Mouse (Mus musculus) embryonic facial prominence, embryonic 10.5 days (tissue): Measurements from ENCODE around the gene Cd59a. TPM values are rescaled to one million over a fixed set of nuclear protein-coding genes. Genes with fewer than 3 reads are reported as not detected.
"Not testable (repeated sequence)": the region's sequence is repeated elsewhere in the genome, so short reads cannot be mapped to it uniquely, and the experiment has no call there.

Source experiments
- DNase-seq: peaks from one replicate; pipeline ENCODE4 v3.0.0-alpha.2; 2017; ENCODE audit warnings: low spot score
- H3K27ac ChIP-seq: fragments of 300-500 bp; sonication (generic); replicated peaks from 2 replicates; pipeline ENCODE4 v1.5.1; 2016; ENCODE audit warnings: mild to moderate bottlenecking
- H3K27me3 ChIP-seq: fragments of 300-500 bp; sonication (generic); replicated peaks from 2 replicates; pipeline ENCODE4 v1.6.1; 2016; ENCODE audit warnings: low read depth, mild to moderate bottlenecking; ENCODE audit not compliant: poor library complexity, severe bottlenecking
- H3K36me3 ChIP-seq: fragments of 300-500 bp; sonication (generic); replicated peaks from 2 replicates; pipeline ENCODE4 v1.6.1; 2016; ENCODE audit warnings: mild to moderate bottlenecking, moderate library complexity
- H3K4me1 ChIP-seq: fragments of 300-500 bp; sonication (generic); 2 replicates; pipeline ENCODE4 v1.6.1; 2016
- H3K4me3 ChIP-seq: fragments of 300-500 bp; sonication (generic); 2 replicates; pipeline ENCODE4 v1.5.1; 2016; ENCODE audit warnings: mild to moderate bottlenecking, moderate library complexity
- H3K9me3 ChIP-seq: fragments of 300-500 bp; sonication (generic); 2 replicates; pipeline ENCODE4 v1.6.1; 2016; ENCODE audit warnings: mild to moderate bottlenecking
- WGBS: fragments of 180-500 bp; shearing (Covaris S2); methylation state at CpG from one replicate; pipeline ENCODE4 v1.1.7; 2016; 5-methylcytosine and 5-hydroxymethylcytosine counted together
- polyA plus RNA-seq: library from polyadenylated mRNA; unstranded; fragments of >200 nt; fragmentation: Nextera tagmentation; extraction: Ambion mirVana; gene quantifications from 2 replicates; pipeline ENCODE4 v1.2.1, GENCODE M21; 2016

Cd59a gene
- polyA plus RNA-seq, 1 experiment from 2014 or later: 22.4 TPM

DNA sequence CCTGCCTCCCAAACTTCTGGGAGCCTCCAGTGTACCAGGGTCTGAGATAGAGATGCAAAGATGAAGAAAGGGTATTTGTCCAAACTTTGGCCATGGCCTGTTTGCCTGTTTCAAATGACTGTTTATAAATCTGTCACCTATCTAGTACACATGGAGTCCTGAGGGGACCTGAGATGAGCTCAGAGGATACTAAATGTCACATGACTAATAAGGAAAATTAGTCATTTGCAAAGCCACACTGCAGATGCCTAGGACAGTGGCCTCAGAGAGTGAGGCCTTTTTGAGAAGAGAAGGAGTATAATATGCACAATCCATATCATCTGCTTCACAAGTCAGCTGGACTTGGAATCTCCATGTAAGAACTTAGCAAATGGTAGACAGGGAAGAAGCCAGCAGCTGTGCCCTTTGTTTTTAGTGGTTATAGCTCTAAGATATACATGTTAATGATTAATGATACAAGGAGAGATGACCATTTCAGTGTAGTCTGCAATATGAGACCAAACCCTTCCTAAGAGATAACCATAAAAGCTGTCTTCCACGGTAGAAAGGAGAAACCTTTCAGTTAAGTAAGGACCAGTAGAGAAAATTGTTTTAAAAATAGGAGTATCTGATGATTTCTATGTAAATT is 15.7 kb downstream of the Cd59a start:
- not testable (repeated sequence) for DNase-seq, H3K27me3 ChIP-seq

DNA sequence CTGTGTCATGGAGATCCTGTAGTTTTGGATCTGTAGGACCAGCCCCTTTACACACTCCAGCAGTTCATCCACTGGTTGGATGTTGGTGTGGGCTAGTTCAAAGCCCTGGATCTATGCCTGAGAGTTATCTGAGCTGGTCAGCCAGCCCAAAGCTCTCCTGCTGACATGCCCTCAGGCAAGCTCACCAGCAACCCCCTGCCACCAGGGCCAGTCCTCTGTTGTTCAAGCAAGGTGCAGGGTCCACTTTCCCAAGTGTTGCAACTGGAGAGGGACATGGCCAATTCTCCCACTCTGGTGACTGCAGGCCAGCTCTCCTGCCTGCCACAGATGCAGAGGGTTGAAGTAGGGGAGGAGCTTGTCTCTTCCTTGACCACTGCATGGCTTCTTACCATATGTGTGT is 18.0 kb downstream of the Cd59a start:
- not testable (repeated sequence) for H3K27me3 ChIP-seq, H3K4me1 ChIP-seq, H3K9me3 ChIP-seq, DNase-seq, H3K36me3 ChIP-seq, H3K27ac ChIP-seq, H3K4me3 ChIP-seq

More for the DNA sequence above, 15.7 kb downstream of the Cd59a start:
- WGBS: 83% methylated on average over 1 of the region's 1 CpGs
- not testable (repeated sequence) for H3K4me1 ChIP-seq, H3K9me3 ChIP-seq, H3K27ac ChIP-seq, H3K4me3 ChIP-seq, H3K36me3 ChIP-seq

DNA sequence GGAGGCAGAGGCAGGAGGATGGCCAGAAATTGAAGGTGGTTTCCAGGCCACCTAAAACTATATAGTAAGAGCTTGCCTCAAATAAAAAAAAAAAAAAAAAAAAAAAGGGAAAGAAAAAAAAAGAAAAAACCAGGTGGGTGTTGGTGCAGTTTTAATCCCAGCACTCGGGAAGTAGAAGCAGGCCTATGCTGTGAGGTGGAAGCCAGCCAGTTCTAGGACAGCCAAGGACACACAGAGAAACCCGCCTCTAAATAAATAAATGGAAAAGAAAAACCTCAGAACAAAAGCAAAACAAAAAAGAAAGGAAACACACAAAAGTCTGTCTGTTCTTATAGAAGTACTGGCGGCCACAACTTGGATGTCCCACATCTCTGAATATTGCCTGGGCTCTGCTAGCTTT is 19.3 kb downstream of the Cd59a start:
- H3K36me3 ChIP-seq: peaks cover 8% of the 10 kb centered on the region; the same call in 1 of the 2 replicates
- H3K4me1 ChIP-seq: no peaks in the 10 kb centered on the region; the same call in 1 of the 2 replicates
- no peak overlapping the region for H3K4me3 ChIP-seq
- 87% methylated on average over 3 of the region's 3 CpGs for WGBS
- H3K9me3 ChIP-seq: no peaks in the 10 kb centered on the region
- no peak overlapping the region for H3K27ac ChIP-seq
- no peaks in the 10 kb centered on the region for H3K27me3 ChIP-seq
- DNase-seq: no peak

DNA sequence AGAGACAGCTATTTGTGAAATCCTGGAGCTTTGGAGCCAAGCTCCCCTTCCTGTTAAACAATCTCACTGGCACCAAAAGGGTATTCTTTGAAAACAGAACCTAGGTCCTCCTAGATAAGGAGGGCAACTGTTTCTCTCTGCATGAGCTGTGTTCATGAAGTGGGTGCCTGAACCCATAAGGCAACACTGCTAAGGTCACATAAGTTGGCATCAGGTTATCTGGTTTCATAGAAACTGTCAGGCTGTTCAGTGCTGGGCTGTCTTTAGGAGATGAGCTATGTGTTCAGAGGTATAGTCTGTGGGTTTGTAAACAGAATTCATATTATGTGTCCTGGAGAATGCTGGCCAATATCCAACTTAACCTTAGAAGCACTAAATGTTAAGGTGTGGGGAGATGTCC is 21.6 kb downstream of the Cd59a start:
- not testable (repeated sequence) for DNase-seq, H3K4me3 ChIP-seq, H3K36me3 ChIP-seq, H3K27ac ChIP-seq, H3K9me3 ChIP-seq, H3K27me3 ChIP-seq, H3K4me1 ChIP-seq

DNA sequence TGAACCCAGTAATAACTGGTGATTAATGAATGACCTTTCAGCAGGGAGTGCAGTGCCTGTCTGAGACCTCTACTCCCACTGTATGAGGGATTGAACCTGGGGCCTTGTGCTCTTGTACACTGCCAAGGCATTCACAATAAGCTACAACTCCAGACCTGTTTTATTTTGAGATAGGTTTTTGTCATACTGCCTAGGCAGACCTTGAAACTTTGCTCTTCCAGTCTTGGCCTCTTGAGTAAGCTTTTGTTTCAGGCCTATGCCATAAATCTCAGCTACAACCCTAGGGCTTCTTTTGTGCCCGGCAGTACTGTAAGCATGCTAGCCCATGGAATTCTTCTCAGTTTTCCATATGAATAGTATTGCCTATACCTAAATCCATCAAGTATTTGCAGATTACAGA is 23.5 kb downstream of the Cd59a start:
- Histone ChIP-seq H3K27me3 (peaks cover 20% of the 10 kb centered on the region), H3K9me3 (no peaks in the 10 kb centered on the region), H3K4me1 (peaks cover 15% of the 10 kb centered on the region), H3K27ac (no peak overlapping the region), H3K36me3 (no peaks in the 10 kb centered on the region), H3K4me3 (no peak overlapping the region)
- DNase-seq: no peak
- WGBS: 88% methylated on average over 1 of the region's 1 CpGs

- DNase-seq: no peak
- WGBS: 50% methylated on average over 6 of the region's 6 CpGs
- H3K9me3 ChIP-seq: no peaks in the 10 kb centered on the region
Observed at GRCm38 (mm10) chr2:104120312-104120711, 24.7 kb downstream of the Cd59a start.

GRCm38 (mm10) chr2:104121681-104122504 is 26.3 kb downstream of the Cd59a start:
- H3K9me3 ChIP-seq: no peaks in the 10 kb centered on the region
- H3K4me3 ChIP-seq: peak overlapping the region; percentile 80
- no peak for DNase-seq
- H3K36me3 ChIP-seq: no peaks in the 10 kb centered on the region
- peaks cover 15% of the 10 kb centered on the region for H3K4me1 ChIP-seq
- peak overlapping the region; percentile 84 for H3K27ac ChIP-seq
- 79% methylated on average over 8 of the region's 8 CpGs for WGBS
- H3K27me3 ChIP-seq: peaks cover 43% of the 10 kb centered on the region

More at GRCm38 (mm10) chr2:104120312-104120711, 24.7 kb downstream of the Cd59a start:
- Histone ChIP-seq H3K27me3 (peaks cover 30% of the 10 kb centered on the region), H3K4me3 (no peak overlapping the region), H3K27ac (no peak overlapping the region), H3K4me1 (peaks cover 15% of the 10 kb centered on the region), H3K36me3 (no peaks in the 10 kb centered on the region)

- Histone ChIP-seq H3K4me1 (peaks cover 15% of the 10 kb centered on the region), H3K36me3 (no peaks in the 10 kb centered on the region), H3K4me3 (peak within 1 kb of the TSS; percentile 80), H3K27me3 (peaks cover 47% of the 10 kb centered on the region), H3K9me3 (no peaks in the 10 kb centered on the region), H3K27ac (peak within 1 kb of the TSS; percentile 84)
- whole genome bisulfite sequencing: under 1% methylated on average over 74 of the region's 74 CpGs
- DNase-seq: peak; percentile 94
Observed at GRCm38 (mm10) chr2:104122505-104123378, 27.1 kb downstream of the Cd59a start, which contains the start of gene A930018P22Rik. TSS of gene A930018P22Rik (plus strand) at chr2:104122769.

GRCm38 (mm10) chr2:104123540-104123939 is 27.9 kb downstream of the Cd59a start:
- Histone ChIP-seq H3K36me3 (no peaks in the 10 kb centered on the region), H3K27me3 (peaks cover 54% of the 10 kb centered on the region), H3K27ac (no peak overlapping the region), H3K4me1 (peaks cover 15% of the 10 kb centered on the region), H3K9me3 (no peaks in the 10 kb centered on the region), H3K4me3 (peak overlapping the region; percentile 80)
- DNase-seq: no peak
- WGBS: 37% methylated on average over 3 of the region's 3 CpGs

GRCm38 (mm10) chr2:104124071-104124470 is 28.5 kb downstream of the Cd59a start:
- DNase-seq: no peak

GRCm38 (mm10) chr2:104128803-104129531 is 33.4 kb downstream of the Cd59a start:
- no peak overlapping the region for H3K4me3 ChIP-seq
- H3K27me3 ChIP-seq: peaks cover 37% of the 10 kb centered on the region
- no peaks in the 10 kb centered on the region for H3K36me3 ChIP-seq
- WGBS: 85% methylated on average over 13 of the region's 13 CpGs
- H3K27ac ChIP-seq: no peak overlapping the region
- DNase-seq: no peak
- H3K9me3 ChIP-seq: no peaks in the 10 kb centered on the region
- peaks cover 11% of the 10 kb centered on the region; the same call in 1 of the 2 replicates for H3K4me1 ChIP-seq

More at GRCm38 (mm10) chr2:104124071-104124470, 28.5 kb downstream of the Cd59a start:
- no peaks in the 10 kb centered on the region for H3K9me3 ChIP-seq
- H3K36me3 ChIP-seq: no peaks in the 10 kb centered on the region
- 80% methylated on average over 5 of the region's 5 CpGs for WGBS
- H3K27me3 ChIP-seq: peaks cover 56% of the 10 kb centered on the region
- no peak overlapping the region for H3K4me3 ChIP-seq
- peaks cover 15% of the 10 kb centered on the region for H3K4me1 ChIP-seq
- H3K27ac ChIP-seq: no peak overlapping the region

- Histone ChIP-seq H3K4me1 (peaks cover 11% of the 10 kb centered on the region; the same call in 1 of the 2 replicates), H3K36me3 (no peaks in the 10 kb centered on the region), H3K27me3 (peaks cover 27% of the 10 kb centered on the region), H3K9me3 (no peaks in the 10 kb centered on the region), H3K4me3 (no peak overlapping the region), H3K27ac (no peak overlapping the region)
- no peak for DNase-seq
- 83% methylated on average over 6 of the region's 6 CpGs for WGBS
Observed at GRCm38 (mm10) chr2:104130165-104130564, 34.6 kb downstream of the Cd59a start.
